Mouse (Mus musculus) subcutaneous adipose tissue, adult 2 months (tissue): ENCODE results near the gene Tuba3b. TPM values are rescaled to one million over a fixed set of nuclear protein-coding genes. Genes with fewer than 3 reads are reported as not detected.

ENCODE experiments used
- polyA plus RNA-seq: library from polyadenylated mRNA; depleted of rRNA; stranded (reverse); fragments of >200 nt; gene quantifications from 2 replicates; pipeline ENCODE4 v1.2.3, GENCODE M21; 2012; ENCODE audit warnings: low replicate concordance; rRNA removed

Gene Tuba3b
- not detected in 2 replicates for polyA plus RNA-seq

GRCm38 (mm10) chr6:145615666-145616210 is at the start of gene Tuba3b:
Tuba3b (plus strand) TSS chr6:145615757.

GRCm38 (mm10) chr6:145614219-145614618 is 1.3 kb upstream of the Tuba3b start, which contains the start of gene Lmntd1:
Lmntd1 (minus strand) TSS chr6:145614319.

Other genes starting within 250 kb of the Tuba3b start
- 1.2 and 3.9 TPM in 2 replicates for gene Lmntd1, start 1.4 kb upstream of the Tuba3b start, polyA plus RNA-seq
- gene Rassf8, start 131.0 kb downstream of the Tuba3b start, polyA plus RNA-seq: 29.9 and 30.2 TPM in 2 replicates
- 2.8 and 3.7 TPM in 2 replicates for gene Bhlhe41, start 249.8 kb downstream of the Tuba3b start, polyA plus RNA-seq